Mouse (Mus musculus) layer of hippocampus, postnatal 25 days (tissue): ENCODE measurements around the gene Sys1. TPM values are rescaled to one million over a fixed set of nuclear protein-coding genes. Genes with fewer than 3 reads are reported as not detected.

Source experiments
- DNase-seq, 2 experiments: peaks; one replicate each; pipeline ENCODE4 v3.0.0; 2022; ENCODE audit warnings: mixed read lengths in 2 of 2, low spot score in 1 of 2; ENCODE audit errors: extremely low spot score in 1 of 2
- total RNA-seq, 2 experiments: library from RNA; stranded (reverse); gene quantifications; 2 replicates each; pipeline ENCODE4 v1.2.3; 2021

Gene Sys1
- total RNA-seq, 2 experiments from 2014 or later: 41.0 to 45.2 TPM

DNA sequence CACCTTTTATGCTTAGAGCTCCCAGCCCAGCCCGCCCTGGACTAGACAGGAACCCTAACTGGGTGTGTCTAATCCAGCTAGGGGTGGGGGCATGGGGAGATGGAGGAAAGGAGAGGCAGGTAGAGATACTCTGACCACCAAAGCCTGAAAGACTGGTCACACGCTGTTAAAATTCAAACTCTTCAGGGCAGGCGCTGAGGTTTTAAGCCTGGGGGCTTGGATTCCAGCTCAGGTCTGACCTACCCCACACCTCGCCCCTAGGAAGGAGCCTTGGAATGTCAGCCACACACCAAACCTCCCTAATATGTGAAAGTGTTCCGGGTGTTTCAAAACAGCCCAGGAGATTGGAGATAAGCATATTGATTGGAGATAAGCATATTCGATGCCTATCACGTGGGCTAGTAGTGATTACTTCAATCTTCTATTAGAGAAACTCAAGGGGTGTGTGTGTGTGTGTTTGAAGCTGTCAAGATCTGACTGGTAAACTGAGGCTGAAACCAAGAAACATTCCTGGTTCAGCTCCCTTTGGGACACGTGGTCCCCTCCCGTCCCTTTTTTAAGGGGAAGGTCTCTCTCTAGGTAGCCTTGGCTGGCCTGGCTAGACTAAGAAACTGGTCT is 23.4 kb upstream of the Sys1 start:
- no peak for DNase-seq

DNA sequence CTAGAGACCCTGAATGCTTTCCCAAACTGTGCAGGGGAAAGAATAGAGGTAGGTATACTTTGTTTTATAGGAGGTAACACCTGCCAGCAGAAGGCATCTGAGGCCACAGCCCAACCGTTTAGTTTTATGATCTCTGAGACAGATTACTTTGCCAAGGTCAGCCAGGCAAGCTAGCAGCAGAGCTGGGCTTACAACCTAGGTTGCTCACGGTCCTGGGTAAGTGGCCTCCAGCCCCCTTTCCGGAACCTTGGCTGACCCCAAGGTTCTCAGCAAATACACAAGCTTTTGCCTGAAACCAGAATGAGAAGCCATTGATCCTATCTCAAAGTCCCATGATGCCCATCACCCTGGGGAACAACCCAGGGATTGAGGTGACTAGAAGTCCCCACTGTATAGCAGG is 22.1 kb upstream of the Sys1 start:
- no peak for DNase-seq

GRCm38 (mm10) chr2:164435216-164436090 is 21.3 kb upstream of the Sys1 start:
- DNase-seq: no peak

DNA sequence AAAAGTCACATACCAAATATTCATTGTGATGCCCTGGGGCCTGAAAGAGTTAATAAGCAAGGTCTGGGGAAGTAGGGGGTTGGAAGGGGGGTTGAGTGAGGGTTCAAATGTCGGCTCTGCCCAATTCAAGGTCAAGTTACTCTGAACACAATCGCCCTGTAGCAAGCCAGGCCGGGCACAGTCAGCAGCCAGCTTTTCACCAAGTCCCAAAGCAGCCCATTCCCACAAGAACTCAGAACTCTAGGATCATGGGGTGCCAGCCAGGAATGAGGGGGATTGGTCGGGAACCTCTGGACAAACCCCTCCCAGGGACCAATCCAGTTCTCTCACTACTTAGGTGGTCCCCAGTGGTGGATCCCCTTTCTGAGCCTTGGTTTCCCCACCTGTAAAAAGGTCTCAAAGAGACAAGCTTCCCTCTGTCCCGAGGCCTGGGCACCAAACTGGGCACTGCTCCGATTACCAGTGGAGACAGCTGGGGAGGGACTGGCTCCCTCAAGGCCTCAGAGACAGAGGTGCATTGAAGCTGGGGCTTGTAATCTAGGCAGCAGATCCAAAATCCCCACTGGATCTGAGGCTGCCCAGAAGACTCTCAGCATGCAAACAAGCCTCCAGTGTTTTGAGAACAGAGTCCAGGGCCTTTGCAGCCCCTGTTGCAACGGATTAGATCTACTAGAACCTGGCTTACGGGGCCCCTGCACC is 20.4 kb upstream of the Sys1 start:
- no peak for DNase-seq

GRCm38 (mm10) chr2:164436961-164437360 is 19.8 kb upstream of the Sys1 start:
- no peak for DNase-seq

DNA sequence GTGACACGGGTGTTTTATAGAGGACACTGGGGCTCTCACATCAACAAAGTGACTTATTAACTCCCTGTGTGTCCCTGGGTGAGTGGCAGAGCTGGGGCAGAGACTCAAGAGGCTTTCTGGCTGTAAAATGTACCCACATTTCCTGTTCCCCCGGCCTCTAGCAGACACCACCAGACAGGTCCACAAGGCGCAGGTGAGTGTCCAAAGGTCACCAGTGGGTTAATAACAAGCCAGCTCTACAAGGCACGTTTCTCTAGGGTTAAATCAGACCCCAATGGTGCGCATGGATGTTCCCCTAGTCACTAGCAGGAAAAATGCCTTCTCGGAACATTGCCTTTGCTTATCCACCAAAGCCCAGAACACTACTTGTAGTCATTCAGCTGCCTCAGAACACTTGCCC is 19.1 kb upstream of the Sys1 start:
- DNase-seq: no peak

DNA sequence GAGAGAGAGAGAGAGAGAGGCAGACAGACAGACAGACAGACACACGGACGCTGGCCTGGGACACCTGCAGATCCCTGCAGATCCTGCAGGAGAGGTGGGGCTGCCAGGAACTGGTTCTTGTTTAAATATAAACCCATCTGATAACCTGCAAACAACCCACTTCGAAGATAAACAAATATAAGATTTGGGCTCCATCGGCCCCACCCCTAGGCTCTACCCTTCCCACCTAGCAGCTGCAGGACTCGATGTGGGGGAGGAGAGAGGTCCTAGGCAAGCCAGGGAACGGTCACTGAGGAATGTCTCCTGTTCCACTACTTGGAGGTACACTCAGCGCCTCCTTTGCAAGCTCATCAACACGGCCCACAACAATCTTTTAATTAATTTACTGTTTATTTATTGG is 18.5 kb upstream of the Sys1 start:
- DNase-seq: no peak

- peak in 1 of 2 experiments; percentile 22 for DNase-seq
Observed at GRCm38 (mm10) chr2:164439001-164439421, 17.8 kb upstream of the Sys1 start.

DNA sequence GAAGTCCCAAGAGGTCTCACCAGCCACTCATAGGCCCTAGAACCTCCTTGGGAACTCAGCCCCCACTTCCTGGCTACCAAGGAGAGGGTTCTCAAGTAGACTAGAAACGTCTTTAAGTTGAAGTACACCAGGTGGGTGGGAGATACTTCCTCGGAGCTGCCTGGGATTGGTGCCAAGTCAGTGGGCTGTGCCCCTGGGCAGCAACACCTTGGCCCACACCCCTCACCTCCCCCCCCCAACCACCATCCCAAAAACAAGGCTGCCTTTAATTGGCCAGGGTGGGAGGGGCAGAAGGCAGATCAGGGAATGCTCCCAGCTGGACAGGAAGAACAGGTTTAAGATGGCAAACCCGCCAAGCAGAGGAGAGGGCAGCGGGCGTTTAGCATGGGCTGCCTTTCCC is 16.4 kb upstream of the Sys1 start:
- no peak for DNase-seq

- DNase-seq: no peak
Observed at GRCm38 (mm10) chr2:164441155-164441554, 15.6 kb upstream of the Sys1 start.

- DNase-seq: no peak
Observed at GRCm38 (mm10) chr2:164441731-164442130, 15.0 kb upstream of the Sys1 start.

DNA sequence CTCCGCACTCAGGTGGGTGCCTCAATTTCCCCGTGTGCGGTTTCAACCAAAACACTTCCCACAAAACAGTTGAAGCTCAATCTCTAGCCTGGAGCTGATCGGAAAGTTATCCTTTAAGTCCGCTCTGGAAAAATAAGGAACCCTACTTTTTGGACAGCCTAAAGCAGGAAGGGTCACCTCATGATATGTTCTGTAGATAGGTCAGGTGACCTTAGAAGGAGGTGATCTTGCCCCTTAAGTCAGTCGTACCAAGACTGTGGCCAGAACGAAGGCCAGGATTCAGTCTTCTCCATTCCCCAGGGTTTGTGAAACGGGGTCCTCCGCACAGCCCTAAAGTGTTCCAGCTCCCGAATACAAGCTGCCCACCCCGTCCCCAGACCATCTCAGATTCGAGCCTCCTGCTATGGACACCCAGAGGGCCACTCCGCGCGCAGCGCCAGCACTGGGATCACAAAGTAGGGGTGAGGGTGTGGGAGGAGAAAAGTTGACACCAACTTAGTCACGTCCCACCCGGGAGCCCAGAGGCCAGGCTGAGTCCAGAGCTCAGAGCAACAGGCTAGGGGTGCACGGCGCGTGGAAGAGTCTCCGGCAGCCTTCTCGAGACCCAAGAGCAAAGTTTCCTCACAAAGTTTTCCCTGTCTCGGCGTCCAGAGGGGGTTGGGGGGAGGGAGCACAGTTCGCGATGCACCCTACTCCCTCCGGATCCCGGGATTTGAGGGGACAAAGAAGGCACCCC is 14.3 kb upstream of the Sys1 start:
- no peak for DNase-seq

DNA sequence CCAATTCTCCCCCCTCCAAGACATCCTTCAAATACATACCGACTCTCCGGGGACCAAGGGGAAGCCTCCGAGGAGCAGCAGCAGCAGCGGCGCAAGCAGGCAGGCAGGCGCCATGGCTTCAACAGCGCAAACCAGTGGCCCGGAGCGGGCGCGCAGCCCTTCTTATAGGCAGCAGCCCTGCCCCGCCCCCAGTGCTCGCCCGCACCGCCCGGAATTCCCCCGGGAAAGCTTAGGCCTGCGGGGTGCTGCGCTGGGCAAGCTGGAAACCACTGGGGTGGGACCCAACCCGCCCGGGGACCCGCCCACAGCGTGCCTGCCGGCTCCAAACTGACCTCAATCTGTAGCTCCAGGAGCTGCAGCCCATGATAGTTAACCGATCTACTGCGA is 13.7 kb upstream of the Sys1 start:
- DNase-seq: peak; percentile 60 to 68

- no peak for DNase-seq
Observed at GRCm38 (mm10) chr2:164443460-164444000, 13.2 kb upstream of the Sys1 start, which contains the start of gene Sdc4. Gene Sdc4 (minus strand): TSS chr2:164443887.

DNA sequence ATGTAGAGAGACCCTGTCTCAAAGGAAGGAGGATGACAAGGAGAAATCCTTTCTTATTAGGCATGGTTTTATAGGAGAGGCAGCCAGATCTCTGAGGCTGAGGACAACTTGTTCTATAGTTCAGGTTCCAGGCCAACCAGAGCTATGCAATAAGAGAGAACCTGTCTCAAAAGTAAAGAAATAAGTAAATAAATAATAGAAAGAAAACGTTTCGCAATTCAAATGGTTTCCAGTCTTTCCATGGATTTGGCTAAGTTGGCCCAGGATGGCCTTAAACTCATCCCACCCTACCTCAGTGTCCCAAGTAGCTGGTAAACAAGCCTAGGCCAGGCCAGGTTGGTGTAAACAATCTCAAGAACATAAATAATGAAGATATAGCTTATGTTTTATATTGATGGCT is 12.1 kb upstream of the Sys1 start:
- no peak for DNase-seq

GRCm38 (mm10) chr2:164445399-164446085 is 11.2 kb upstream of the Sys1 start:
- DNase-seq: no peak

DNA sequence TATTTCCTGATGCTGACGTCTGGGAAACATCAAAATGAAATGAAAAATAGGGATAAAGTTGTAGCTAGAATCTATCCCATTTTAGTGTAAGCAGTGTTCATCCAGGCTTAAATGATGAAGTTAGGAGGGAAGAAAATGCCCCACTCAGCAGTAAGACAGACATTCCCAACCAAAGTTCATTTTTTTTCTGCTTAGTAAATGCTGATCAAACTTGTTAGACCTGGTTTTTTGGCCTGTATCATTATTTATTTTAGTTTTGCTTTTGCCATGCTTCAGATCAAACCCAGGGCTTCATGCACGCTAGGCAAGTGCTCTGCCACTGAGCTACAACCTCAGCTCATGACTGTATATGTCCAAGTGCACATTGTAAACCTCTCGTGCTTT is 10.7 kb upstream of the Sys1 start:
- DNase-seq: no peak

- DNase-seq: no peak
Observed at GRCm38 (mm10) chr2:164448140-164448539, 8.6 kb upstream of the Sys1 start.

- DNase-seq: no peak
Observed at GRCm38 (mm10) chr2:164448921-164449320, 7.8 kb upstream of the Sys1 start.
